Mouse (Mus musculus) C2C12 (cell line): ENCODE data around the gene Pank2. TPM values are rescaled to one million over a fixed set of nuclear protein-coding genes. Genes with fewer than 3 reads are reported as not detected.
"Not testable (repeated sequence)": the region's sequence is repeated elsewhere in the genome, so short reads cannot be mapped to it uniquely, and the experiment has no call there.

Experiments used
- H3K27me3 ChIP-seq: one replicate; pipeline ENCODE4 v1.6.1; 2011; ENCODE audit not compliant: control insufficient read depth, insufficient read depth, insufficient read length
- H3K36me3 ChIP-seq: one replicate; pipeline ENCODE4 v1.6.1; 2011; ENCODE audit not compliant: control insufficient read depth, insufficient read depth
- H3K4me3 ChIP-seq: one replicate; pipeline ENCODE4 v1.5.1; 2011; ENCODE audit warnings: mild to moderate bottlenecking, control low read depth; ENCODE audit not compliant: poor library complexity, insufficient read depth, severe bottlenecking
- H3K79me2 ChIP-seq: one replicate; pipeline ENCODE4 v1.6.1; 2011; ENCODE audit not compliant: control insufficient read depth, insufficient read depth
- H3K79me3 ChIP-seq: one replicate; pipeline ENCODE4 v1.6.1; 2011; ENCODE audit warnings: low read depth, control low read depth
- H3ac ChIP-seq: one replicate; pipeline ENCODE3; 2011; ENCODE audit warnings: low read depth; ENCODE audit not compliant: control insufficient read depth, insufficient read length
- CEBPB ChIP-seq: IDR thresholded peaks from one replicate; pipeline ENCODE4 v1.6.1; 2011; ENCODE audit warnings: low read depth, mild to moderate bottlenecking, control low read depth, moderate library complexity
- CTCF ChIP-seq: IDR thresholded peaks from one replicate; pipeline ENCODE4 v1.5.1; 2011; ENCODE audit not compliant: control insufficient read depth, insufficient read depth, insufficient read length
- FOSL1 ChIP-seq: IDR thresholded peaks from one replicate; pipeline ENCODE4 v1.8.0; 2011; ENCODE audit warnings: mild to moderate bottlenecking, low read length; ENCODE audit not compliant: poor library complexity, insufficient read depth, severe bottlenecking
- MAX ChIP-seq: IDR thresholded peaks from one replicate; pipeline ENCODE4 v1.6.1; 2011; ENCODE audit warnings: mild to moderate bottlenecking, control low read depth
- MYOD1 ChIP-seq: IDR thresholded peaks from one replicate; pipeline ENCODE4 v1.6.1; 2011; ENCODE audit warnings: low read depth; ENCODE audit not compliant: control insufficient read depth, insufficient read length
- MYOG ChIP-seq: IDR thresholded peaks from one replicate; pipeline ENCODE4 v1.6.1; 2011; ENCODE audit not compliant: control insufficient read depth, insufficient read length; ENCODE audit errors: extremely low read depth
- USF1 ChIP-seq: IDR thresholded peaks from one replicate; pipeline ENCODE4 v1.6.1; 2011; ENCODE audit warnings: low read depth, mild to moderate bottlenecking, control low read depth, moderate library complexity
- polyA plus RNA-seq: library from polyadenylated mRNA; unstranded; fragments of >200 nt; fragmentation: generic; extraction: Trizol; gene quantifications from one replicate; pipeline ENCODE4 v1.2.1, GENCODE M21; 2012; ENCODE audit warnings: missing spikeins

The Pank2 gene
- polyA plus RNA-seq, 1 experiment = 27.0 TPM

DNA sequence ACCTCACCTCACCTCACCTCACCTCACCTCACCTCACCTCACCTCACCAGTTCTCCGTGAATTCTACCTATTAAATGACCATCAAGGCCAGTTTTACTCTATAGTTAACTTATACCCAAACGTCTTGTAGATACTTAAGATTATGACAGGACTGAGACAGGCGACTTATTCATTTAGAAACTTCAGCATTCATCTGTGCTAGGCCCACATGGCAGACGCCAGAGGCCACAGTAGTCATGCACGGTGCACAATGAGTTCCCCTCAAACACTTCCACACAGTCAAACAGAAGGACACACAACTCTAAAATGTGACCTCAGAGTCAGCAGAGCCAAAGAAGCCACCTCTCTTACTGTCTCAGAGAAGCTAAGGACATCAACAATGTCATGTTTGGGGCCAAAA, 45.1 kb downstream of the Pank2 start:
- TF ChIP-seq MYOG (no peak), MYOD1 (no peak), FOSL1 (no peak), MAX (no peak), CTCF (no peak), CEBPB (no peak), USF1 (no peak)
- Histone ChIP-seq H3K79me2 (peaks cover 5% of the 10 kb centered on the region), H3K79me3 (no peaks in the 10 kb centered on the region), H3K27me3 (no peaks in the 10 kb centered on the region), H3K36me3 (peaks cover 31% of the 10 kb centered on the region), H3K4me3 (no peak overlapping the region), H3ac (no peak overlapping the region)

DNA sequence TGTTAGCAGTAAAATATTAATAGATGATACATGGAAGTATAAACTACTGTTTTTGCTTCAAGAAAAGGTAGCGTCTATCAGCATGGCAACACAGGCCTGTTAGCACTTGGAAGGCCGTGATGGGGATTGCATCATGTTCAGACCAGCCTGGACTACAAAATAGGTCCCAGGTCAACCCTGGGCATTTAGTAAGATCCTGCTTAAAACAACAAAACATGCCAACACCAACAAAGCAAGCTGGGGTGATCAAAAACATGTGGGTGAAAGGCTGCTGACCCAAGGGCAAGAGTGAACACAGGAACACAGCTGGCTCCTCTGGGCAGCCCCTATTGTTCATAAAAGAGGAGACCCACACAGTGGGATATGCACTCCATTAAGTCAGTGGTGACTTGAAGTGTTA, 45.5 kb downstream of the Pank2 start:
- Histone ChIP-seq H3K27me3 (no peaks in the 10 kb centered on the region), H3K36me3 (peaks cover 27% of the 10 kb centered on the region), H3ac (no peak overlapping the region), H3K79me3 (no peaks in the 10 kb centered on the region), H3K4me3 (no peak overlapping the region), H3K79me2 (peaks cover 5% of the 10 kb centered on the region)
- TF ChIP-seq CTCF (no peak), CEBPB (no peak), MAX (no peak), USF1 (no peak), MYOD1 (no peak), MYOG (no peak), FOSL1 (no peak)

DNA sequence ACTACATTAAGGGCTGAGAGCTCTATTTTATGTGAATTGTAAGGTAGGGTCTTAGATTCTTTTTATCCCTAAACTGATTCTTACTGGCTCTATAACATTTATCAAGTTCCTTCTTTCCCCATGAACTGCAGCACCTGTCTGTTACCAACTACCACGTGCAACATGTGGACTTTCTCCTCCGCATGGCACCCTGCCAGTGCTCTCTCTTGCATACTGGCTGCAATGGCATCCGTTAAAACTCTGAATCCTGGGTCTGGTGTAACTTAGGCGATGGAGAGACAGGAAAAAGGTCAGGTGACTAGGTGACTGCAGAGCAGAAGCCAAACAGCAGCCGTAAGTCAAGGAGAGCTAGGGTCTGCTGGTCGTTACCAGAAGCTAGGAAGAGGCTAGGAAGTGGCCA, 47.0 kb downstream of the Pank2 start:
- TF ChIP-seq MYOD1 (no peak), CTCF (no peak), MAX (no peak), FOSL1 (no peak), CEBPB (no peak), MYOG (no peak), USF1 (no peak)
- Histone ChIP-seq H3ac (no peak overlapping the region), H3K79me3 (no peaks in the 10 kb centered on the region), H3K4me3 (no peak overlapping the region), H3K79me2 (peaks cover 5% of the 10 kb centered on the region), H3K36me3 (peaks cover 12% of the 10 kb centered on the region), H3K27me3 (no peaks in the 10 kb centered on the region)

DNA sequence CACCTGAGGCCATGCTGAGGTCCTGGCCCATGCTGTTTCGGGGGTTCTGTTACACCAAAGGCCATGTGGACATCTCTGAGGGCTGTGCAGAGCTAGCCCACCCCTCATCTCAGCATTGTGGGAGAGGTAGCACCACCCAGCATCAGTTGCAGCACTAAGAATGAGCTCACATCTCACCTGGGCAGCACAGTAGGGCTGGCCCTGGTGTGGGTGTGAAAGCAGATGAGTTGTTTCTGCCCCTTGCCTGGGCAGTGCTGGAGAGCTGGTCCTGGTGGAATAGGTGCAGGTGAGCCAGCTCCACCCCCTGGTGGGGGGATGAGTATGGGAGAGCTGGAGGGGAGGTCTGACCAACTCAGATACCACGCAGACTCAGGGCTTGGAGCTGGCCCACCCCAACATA, 53.9 kb downstream of the Pank2 start:
- Histone ChIP-seq H3ac (no peak overlapping the region), H3K36me3 (no peaks in the 10 kb centered on the region), H3K27me3 (no peaks in the 10 kb centered on the region), H3K79me2 (peaks cover 59% of the 10 kb centered on the region), H3K4me3 (no peak overlapping the region), H3K79me3 (peaks cover 43% of the 10 kb centered on the region)
- no peak for TF ChIP-seq MYOD1
- TF ChIP-seq CTCF = no peak
- no peak for TF ChIP-seq MYOG
- TF ChIP-seq USF1 = no peak
- no peak for TF ChIP-seq FOSL1
- no peak for TF ChIP-seq CEBPB
- TF ChIP-seq MAX = no peak

DNA sequence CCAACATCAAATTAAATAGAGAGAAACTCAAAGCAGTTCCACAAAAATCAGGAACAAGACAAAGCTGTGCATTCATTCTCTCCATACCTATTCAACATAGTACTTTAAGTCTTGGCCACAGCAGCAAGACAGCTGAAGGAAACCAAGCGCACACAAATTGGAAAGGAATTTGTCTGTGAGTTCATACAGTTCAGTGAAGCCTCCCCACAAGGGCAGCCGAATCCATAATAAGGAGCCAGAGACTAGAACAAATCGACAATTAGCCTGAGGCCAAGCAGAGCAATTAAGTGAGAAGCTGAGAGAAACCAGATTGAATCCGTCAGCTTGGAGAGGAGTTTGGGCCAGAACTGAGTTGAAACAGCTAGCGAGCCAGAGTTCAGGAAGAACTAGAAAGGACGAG, 57.1 kb downstream of the Pank2 start:
- no peak for TF ChIP-seq CTCF
- no peak for TF ChIP-seq MYOD1
- no peak for TF ChIP-seq MAX
- TF ChIP-seq FOSL1 = no peak
- Histone ChIP-seq H3K79me2 (peaks cover 80% of the 10 kb centered on the region), H3K79me3 (peaks cover 50% of the 10 kb centered on the region), H3K36me3 (no peaks in the 10 kb centered on the region), H3ac (no peak overlapping the region), H3K27me3 (no peaks in the 10 kb centered on the region), H3K4me3 (no peak overlapping the region)

DNA sequence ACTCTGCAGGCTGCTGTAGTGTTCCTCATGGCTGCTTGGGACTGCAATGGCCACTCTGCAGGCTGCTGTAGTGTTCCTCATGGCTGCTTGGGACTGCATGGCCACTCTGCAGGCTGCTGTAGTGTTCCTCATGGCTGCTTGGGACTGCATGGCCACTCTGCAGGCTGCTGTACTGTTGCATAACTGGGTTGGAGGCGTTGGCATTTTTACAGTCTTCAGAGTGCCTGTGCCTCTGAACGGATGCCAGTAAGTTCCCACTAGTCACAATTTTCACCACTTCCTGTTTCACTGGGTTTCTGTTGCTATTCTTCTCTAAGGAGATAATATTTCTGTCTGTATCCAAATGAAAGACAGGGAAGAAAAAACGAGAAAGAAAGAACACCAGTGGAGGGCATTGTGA, 58.9 kb downstream of the Pank2 start:
- H3K27me3 ChIP-seq, H3K4me3 ChIP-seq, H3K36me3 ChIP-seq: not testable (repeated sequence)
- Histone ChIP-seq H3K79me3 (peaks cover 51% of the 10 kb centered on the region), H3ac (peak overlapping the region; percentile 15), H3K79me2 (peaks cover 74% of the 10 kb centered on the region)
- peak; percentile 84 for TF ChIP-seq CEBPB
